Mouse (Mus musculus) kidney, adult 2 months (tissue): ENCODE results near the gene Rp9.

Experiments used
- CTCF ChIP-seq: fragments of 200-500 bp; conservative IDR thresholded peaks from 2 replicates; pipeline ENCODE4 v1.5.1; 2011; ENCODE audit warnings: low read depth, mild to moderate bottlenecking, control low read depth, low read length, moderate library complexity, mixed read lengths; ENCODE audit not compliant: insufficient read depth, insufficient read length
- POLR2A ChIP-seq: fragments of 200-500 bp; IDR thresholded peaks from one replicate; pipeline ENCODE4 v1.6.1; 2011; ENCODE audit warnings: low read depth, low read length, control low read depth

DNA sequence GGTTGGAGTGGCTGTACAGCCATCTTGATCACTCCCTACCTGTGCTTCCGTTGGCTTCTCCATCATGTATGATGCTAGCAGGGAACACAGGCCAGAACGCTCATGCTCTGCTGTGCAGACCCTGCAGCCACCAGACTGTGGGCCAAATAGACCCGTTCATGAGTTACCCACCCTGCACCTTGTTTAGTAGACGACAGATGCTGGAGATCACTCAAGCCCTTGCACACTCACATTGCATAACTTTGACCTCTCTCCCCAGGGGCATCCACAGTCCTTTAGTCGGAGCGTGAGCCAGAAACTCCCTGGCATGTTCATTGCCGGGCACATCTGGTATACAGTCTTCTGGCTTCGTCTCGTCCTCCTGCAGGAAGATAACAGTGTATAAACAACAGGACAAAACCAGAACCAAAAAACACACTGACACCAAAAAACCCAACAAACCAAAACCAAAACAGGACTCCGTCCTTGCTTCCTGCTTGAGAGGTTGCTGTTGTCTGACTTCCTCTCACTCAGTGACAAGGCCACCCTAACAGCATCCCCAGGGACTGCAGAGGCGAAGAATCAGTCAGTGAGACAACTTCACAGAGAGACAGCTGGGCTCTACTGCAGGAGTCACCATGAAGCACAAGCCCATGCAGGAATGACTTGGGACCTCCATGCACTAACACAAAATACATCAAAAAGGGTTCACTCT is 12.3 kb downstream of the Rp9 start:
- no peak for TF ChIP-seq CTCF
- no peak for TF ChIP-seq POLR2A
